Mouse (Mus musculus) testis, adult 2 months (tissue): ENCODE results near the gene Rnf150.

ENCODE experiments used
- CTCF ChIP-seq: fragments of 200-500 bp; IDR thresholded peaks from 2 replicates; pipeline ENCODE4 v1.5.1; 2012; ENCODE audit warnings: low read depth, mild to moderate bottlenecking, inconsistent platforms, low read length, moderate library complexity; ENCODE audit not compliant: control insufficient read depth, insufficient read depth, insufficient replicate concordance
- POLR2A ChIP-seq: fragments of 200-500 bp; IDR thresholded peaks from 2 replicates; pipeline ENCODE4 v1.6.1; 2012; ENCODE audit warnings: low read depth, mild to moderate bottlenecking, inconsistent platforms, low read length, moderate library complexity; ENCODE audit not compliant: control insufficient read depth

- TF ChIP-seq POLR2A (no peak), CTCF (no peak)
Observed at GRCm38 (mm10) chr8:82969967-82970366, 106.8 kb downstream of the Rnf150 start.
